Mouse (Mus musculus) ES-Bruce4 (cell line): ENCODE data around the gene Cbx1. TPM values are rescaled to one million over a fixed set of nuclear protein-coding genes. Genes with fewer than 3 reads are reported as not detected.
A peak's percentile ranks its signal among the peaks of the same experiment; 100 is the strongest.

Experiments used
- H3K27ac ChIP-seq: 2 replicates; pipeline ENCODE4 v1.5.1; 2012; ENCODE audit warnings: low read length, inconsistent platforms; ENCODE audit not compliant: insufficient read depth
- H3K27me3 ChIP-seq: 2 replicates; pipeline ENCODE4 v1.6.1; 2012; ENCODE audit warnings: mild to moderate bottlenecking, low read length, inconsistent platforms; ENCODE audit not compliant: control insufficient read depth, poor library complexity, insufficient read depth, severe bottlenecking
- H3K36me3 ChIP-seq: 2 replicates; pipeline ENCODE4 v1.6.1; 2012; ENCODE audit warnings: inconsistent platforms, mild to moderate bottlenecking, low read length, moderate library complexity; ENCODE audit not compliant: control insufficient read depth, poor library complexity, insufficient read depth, severe bottlenecking
- H3K4me1 ChIP-seq: one replicate; pipeline ENCODE4 v1.8.1; 2011; ENCODE audit warnings: low read length; ENCODE audit not compliant: control insufficient read depth, insufficient read depth
- H3K4me3 ChIP-seq: 2 replicates; pipeline ENCODE4 v1.5.1; 2011; ENCODE audit warnings: low read depth, mild to moderate bottlenecking, low read length
- H3K9ac ChIP-seq: 2 replicates; pipeline ENCODE4 v1.6.1; 2012; ENCODE audit warnings: low read depth, mild to moderate bottlenecking, inconsistent platforms; ENCODE audit not compliant: poor library complexity, severe bottlenecking
- H3K9me3 ChIP-seq: replicated peaks from 2 replicates; pipeline ENCODE4 v1.6.1; 2012; ENCODE audit warnings: mild to moderate bottlenecking, low read length, inconsistent platforms; ENCODE audit not compliant: control insufficient read depth, poor library complexity, insufficient read depth, severe bottlenecking
- CTCF ChIP-seq: IDR thresholded peaks from one replicate; pipeline ENCODE4 v1.8.1; 2011; ENCODE audit warnings: low read depth, low read length
- EP300 ChIP-seq: IDR thresholded peaks from 2 replicates; pipeline ENCODE4 v1.6.1; 2011; ENCODE audit warnings: low read depth, low read length; ENCODE audit not compliant: insufficient read depth
- POLR2A ChIP-seq: IDR thresholded peaks from one replicate; pipeline ENCODE4 v1.8.1; 2011; ENCODE audit warnings: low read length; ENCODE audit not compliant: insufficient read depth
- polyA plus RNA-seq: library from polyadenylated mRNA; stranded (reverse); fragments of >200 nt; gene quantifications from 2 replicates; pipeline ENCODE4 v1.2.4, GENCODE M21; 2011; ENCODE audit warnings: low read depth; ENCODE audit not compliant: missing spikeins, insufficient read depth, insufficient read length

Gene Cbx1
- polyA plus RNA-seq, 1 experiment, result 202 TPM

DNA sequence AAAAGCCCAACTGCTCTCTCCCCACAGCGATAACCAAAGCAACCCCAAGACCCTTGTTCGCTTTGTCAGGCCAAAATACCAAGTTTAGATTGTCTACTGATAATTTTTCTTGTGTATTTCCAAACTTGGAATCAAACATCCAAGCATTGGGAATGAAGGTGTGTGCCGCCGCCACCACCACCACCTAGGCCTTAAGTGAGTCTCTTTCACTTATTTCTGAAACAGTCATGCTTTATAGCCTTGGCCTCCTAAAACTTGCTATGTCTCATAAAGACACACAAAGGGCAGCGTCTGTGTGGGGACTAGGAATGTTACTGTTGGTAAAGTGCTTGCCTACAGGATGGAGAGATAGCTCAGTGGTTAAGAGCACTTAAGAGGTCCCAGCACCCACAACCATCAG lies 25.0 kb downstream of the Cbx1 start:
- H3K9ac ChIP-seq, result no peak overlapping the region
- TF ChIP-seq EP300, result no peak
- TF ChIP-seq POLR2A, result no peak
- no peak for TF ChIP-seq CTCF
- H3K27ac ChIP-seq, result peak overlapping the region; percentile 47; the same call in 1 of the 2 replicates
- peaks cover 60% of the 10 kb centered on the region for H3K36me3 ChIP-seq
- no peak overlapping the region for H3K4me3 ChIP-seq
- no peaks in the 10 kb centered on the region for H3K9me3 ChIP-seq
- peaks cover 3% of the 10 kb centered on the region for H3K4me1 ChIP-seq
- H3K27me3 ChIP-seq, result no peaks in the 10 kb centered on the region

DNA sequence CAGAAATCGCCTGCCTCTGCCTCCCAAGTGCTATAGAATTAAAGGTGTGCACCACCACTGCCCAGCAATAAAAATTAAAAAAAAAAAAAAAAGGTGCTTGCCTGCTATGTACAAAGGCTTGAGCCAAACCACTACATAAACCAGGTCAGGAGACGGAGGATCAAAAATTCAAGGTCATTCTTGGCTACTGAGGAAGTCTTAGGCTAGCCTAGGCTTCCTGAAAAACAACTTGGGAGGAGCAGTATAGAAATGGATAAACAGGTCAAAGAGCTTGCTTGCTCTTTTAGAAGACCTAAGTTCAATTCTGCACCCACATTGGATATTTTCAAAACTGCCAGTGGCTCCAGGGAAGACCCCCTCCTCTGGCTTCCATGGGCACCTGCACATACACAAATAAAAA lies 25.5 kb downstream of the Cbx1 start:
- H3K27ac ChIP-seq, result no peak overlapping the region
- TF ChIP-seq CTCF, result no peak
- no peak for TF ChIP-seq POLR2A
- TF ChIP-seq EP300, result no peak
- peaks cover 3% of the 10 kb centered on the region for H3K4me1 ChIP-seq
- no peak overlapping the region for H3K4me3 ChIP-seq
- no peaks in the 10 kb centered on the region for H3K27me3 ChIP-seq
- H3K36me3 ChIP-seq, result peaks cover 60% of the 10 kb centered on the region
- H3K9me3 ChIP-seq, result no peaks in the 10 kb centered on the region
- H3K9ac ChIP-seq, result no peak overlapping the region

DNA sequence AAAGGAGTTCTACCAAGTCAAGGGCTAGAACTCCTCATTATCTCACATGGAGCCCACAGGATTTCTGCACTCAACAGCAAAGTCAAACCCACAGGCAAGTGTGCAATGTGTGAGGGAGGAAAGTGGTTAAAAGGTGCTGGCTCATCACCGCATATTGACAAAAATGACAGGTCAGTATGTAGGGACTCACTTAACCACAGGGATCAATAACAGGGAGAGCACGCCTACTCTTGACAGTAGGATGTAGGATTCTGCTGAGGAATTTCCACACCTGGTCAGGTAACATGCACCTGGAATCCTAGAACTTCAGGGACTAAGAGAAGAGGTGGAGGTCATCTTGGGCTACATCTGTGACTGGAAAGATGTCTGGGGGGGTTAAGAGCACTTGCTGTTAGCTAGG lies 27.0 kb downstream of the Cbx1 start:
- Histone ChIP-seq H3K4me1 (peaks cover 3% of the 10 kb centered on the region), H3K4me3 (no peak overlapping the region), H3K27ac (no peak overlapping the region), H3K9me3 (no peaks in the 10 kb centered on the region), H3K9ac (no peak overlapping the region), H3K36me3 (peaks cover 65% of the 10 kb centered on the region), H3K27me3 (no peaks in the 10 kb centered on the region)
- TF ChIP-seq EP300 (no peak), POLR2A (no peak), CTCF (no peak)

DNA sequence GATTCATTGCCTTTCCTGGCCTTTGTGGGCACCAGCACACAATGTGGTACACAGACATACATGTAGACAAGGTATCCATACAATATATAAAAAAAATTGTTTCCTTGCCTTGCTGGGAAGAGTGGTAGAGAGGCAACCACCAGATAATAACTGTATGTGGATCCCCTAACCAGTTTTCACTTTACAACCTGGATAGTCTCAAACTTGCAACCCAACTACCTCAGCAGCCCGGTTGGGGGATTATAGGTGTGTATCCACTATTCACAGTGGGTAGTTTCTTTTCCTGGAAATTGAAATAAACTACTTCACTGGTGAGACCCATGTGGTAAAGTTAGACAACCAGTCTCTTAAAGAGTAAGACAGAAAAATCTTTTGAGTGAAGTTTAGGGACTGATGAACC lies 27.6 kb downstream of the Cbx1 start:
- Histone ChIP-seq H3K4me3 (no peak overlapping the region), H3K4me1 (peaks cover 3% of the 10 kb centered on the region), H3K27me3 (no peaks in the 10 kb centered on the region), H3K9ac (no peak overlapping the region), H3K9me3 (no peaks in the 10 kb centered on the region), H3K27ac (no peak overlapping the region), H3K36me3 (peaks cover 66% of the 10 kb centered on the region)
- TF ChIP-seq CTCF (no peak), POLR2A (no peak), EP300 (no peak)

DNA sequence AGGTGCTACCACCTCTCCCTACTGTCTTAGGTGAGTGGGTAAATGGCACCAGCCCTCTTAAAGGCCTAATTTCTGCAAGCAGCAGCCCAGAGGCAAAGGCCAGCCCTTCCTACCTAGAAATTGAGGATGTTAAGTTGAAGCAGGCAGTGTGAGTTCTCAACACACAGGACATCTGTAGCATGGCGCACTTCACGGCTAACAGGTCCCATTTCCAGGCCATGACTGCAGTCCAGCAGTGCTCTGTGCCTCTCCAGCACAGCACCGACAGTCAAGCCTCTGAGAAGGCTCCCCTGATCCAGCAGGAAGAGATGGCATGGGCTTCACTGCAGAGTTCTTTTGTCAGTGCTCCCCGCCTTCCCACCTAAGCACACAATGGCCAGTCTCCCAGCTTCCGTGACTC lies 28.1 kb downstream of the Cbx1 start:
- no peaks in the 10 kb centered on the region for H3K27me3 ChIP-seq
- no peak overlapping the region for H3K9ac ChIP-seq
- H3K4me3 ChIP-seq, result no peak overlapping the region
- TF ChIP-seq CTCF (no peak), EP300 (no peak), POLR2A (no peak)
- peaks cover 3% of the 10 kb centered on the region for H3K4me1 ChIP-seq
- H3K27ac ChIP-seq, result no peak overlapping the region
- no peaks in the 10 kb centered on the region for H3K9me3 ChIP-seq
- peaks cover 66% of the 10 kb centered on the region for H3K36me3 ChIP-seq

DNA sequence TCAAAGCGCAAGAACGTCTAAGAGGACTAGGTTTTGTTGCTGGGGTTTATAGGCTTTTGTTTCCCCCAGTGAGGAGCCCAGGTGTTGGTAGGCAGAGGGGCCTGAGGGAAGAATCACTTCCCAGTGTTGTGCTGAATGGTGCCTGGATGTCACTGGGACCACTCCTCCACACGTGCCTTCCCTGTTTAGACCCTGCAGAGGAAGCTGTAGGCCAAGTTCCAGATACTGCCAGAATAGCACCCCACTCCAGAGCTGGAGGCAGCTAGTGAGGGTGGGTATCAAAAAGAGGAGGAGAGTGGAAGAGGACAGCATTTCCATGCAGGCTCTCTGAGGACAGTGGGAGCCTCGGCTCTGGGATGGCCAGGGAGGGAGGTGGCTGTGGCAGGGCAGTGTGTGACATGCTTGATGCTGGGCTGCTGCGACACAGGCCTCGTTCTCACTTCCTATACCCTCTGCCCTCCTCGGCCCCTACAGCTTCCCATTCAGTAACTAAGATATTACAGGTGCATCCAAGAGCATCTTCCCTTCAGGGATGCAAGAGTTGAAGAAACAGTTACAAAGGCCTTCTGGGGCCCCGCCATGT lies 29.3 kb downstream of the Cbx1 start:
- Histone ChIP-seq H3K4me1 (peaks cover 3% of the 10 kb centered on the region), H3K27me3 (no peaks in the 10 kb centered on the region), H3K27ac (no peak overlapping the region), H3K4me3 (no peak overlapping the region), H3K36me3 (peaks cover 68% of the 10 kb centered on the region), H3K9me3 (no peaks in the 10 kb centered on the region), H3K9ac (no peak overlapping the region)
- no peak for TF ChIP-seq EP300
- TF ChIP-seq POLR2A, result no peak
- no peak for TF ChIP-seq CTCF
